Mouse (Mus musculus): ENCODE data around the gene Gnb5. TPM values are rescaled to one million over a fixed set of nuclear protein-coding genes. Genes with fewer than 3 reads are reported as not detected.

The Gnb5 gene
- total RNA-seq (2023), result 1.5 to 1.6 TPM in 2 of 4 replicates, not detected in the others

DNA sequence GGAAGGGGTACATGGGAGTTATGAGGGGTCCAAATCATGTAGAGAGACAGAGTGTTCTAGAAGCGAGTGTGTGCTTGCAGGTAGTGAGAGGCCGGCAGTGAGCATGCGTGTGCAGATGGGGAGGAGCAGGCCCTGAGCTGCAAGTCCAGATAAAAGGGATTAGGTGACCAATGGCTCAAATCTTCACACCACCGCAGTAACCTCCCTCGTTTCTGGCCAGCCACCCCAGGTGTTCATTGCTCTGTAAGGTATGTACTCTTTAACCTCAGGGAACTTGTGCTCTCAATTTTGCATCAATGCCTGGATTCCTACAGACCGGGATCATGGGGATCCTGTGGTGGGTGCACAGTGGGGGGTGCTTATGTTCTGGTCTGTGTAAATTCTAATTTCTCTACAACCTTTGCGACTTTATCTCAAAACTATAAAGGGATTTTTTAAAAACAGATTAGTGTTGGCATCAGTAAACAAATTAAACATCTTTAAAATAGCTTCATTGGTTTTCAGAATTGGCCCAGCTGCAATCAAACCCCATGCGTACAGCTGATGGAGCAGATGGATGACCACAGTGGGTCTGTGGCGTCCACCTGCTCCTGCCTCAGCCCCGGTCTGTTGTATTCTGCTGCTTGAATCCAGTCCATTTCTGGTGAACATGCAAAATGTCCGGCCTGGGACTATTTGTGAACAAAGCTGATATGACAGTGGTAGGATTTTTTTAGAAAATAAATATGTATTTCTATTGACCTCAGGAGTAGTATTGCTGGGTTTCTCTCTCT, at the start of gene Gnb5:
TSS of gene Gnb5 (plus strand) at position 163 of the 773 bp plus-strand sequence.

DNA sequence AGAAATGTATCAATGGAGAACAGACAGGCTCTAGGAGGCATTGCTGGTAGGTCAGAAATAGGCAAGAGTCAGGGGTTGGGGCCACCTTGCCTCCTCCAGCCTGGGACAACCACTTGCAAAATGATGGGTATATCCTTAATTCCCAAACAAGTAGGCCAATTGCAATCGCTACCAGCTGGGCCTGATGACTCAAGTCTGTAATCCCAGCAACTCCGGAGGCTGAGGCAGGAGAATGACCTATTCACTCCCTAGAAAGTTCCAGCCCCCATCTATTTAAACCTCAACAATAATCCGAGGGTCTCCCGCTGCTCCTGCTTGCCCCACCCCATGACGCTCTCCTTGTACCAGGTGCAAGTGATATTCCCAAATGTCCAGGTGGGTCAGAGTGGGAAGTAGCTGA, 41.4 kb downstream of the Gnb5 start, which contains the start of gene Bcl2l10:
TSS of gene Bcl2l10 (plus strand) at position 301 of the 400 bp plus-strand sequence.

Other genes starting within 250 kb of the Gnb5 start
- 160 to 173 TPM (median 167 TPM) in 4 replicates for gene Myo5a, start 235.3 kb upstream of the Gnb5 start, total RNA-seq (2023)
- 0.43 to 0.73 TPM (median 0.55 TPM) in 4 replicates for gene Myo5c, start 74.3 kb upstream of the Gnb5 start, total RNA-seq (2023)
- gene Bcl2l10, start 41.5 kb downstream of the Gnb5 start, total RNA-seq (2023), result not detected in 4 replicates
- 91.8 to 126 TPM (median 107 TPM) in 4 replicates for gene Mapk6, start 103.7 kb downstream of the Gnb5 start, total RNA-seq (2023)
- gene Leo1, start 135.2 kb downstream of the Gnb5 start, total RNA-seq (2023), result 16.2 to 19.9 TPM (median 18.1 TPM) in 4 replicates

Measured in B cell, adult 62 days (primary cell).